Mouse (Mus musculus): ENCODE measurements around the gene Sstr3. TPM values are rescaled to one million over a fixed set of nuclear protein-coding genes. Genes with fewer than 3 reads are reported as not detected.

Gene Sstr3
- polyA plus RNA-seq, 1 experiment from 2014 or later: 0.02 TPM

DNA sequence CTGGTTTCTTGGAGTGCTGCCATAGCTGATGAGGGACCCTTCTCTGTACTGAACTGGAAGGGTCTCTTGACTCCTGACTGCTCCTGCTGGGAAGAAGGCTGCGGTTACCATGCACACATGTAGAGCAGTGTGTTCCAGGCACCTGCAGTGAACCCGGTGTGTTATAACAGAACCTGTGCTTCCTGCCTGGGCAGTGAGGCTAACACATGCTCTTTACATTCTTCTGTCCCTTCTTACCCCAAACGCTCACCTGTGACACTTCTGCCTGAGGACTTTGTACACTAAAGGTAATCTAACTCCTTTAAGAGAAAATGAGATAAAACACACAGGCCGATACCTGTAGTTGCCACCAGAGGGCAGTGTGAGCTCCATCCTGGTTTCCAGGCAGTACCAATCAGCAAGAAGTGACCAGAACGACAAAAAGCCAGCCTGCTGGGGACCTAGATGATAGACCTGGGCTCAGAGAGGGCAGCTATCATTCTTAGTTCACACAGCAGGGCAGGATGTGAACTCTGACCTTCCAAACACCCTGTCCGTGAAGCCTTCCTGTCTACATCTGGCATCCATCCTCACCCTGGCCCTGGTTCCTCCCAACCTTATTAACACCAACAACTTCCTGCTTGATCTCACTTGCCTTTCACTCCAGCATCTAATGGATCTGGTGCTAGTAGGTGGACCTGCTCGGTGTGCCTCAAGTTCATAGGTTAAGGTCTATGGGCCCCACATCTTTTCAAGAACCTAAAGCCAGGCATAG, 29.9 kb downstream of the Sstr3 start:
- H3K36me3 ChIP-seq (ENCODE audit: control insufficient read depth, insufficient read depth, low read length): no peaks in the 10 kb centered on the region
- H3K27ac ChIP-seq (replicated peaks): no peak overlapping the region
- no peaks in the 10 kb centered on the region for H3K27me3 ChIP-seq (ENCODE audit: control insufficient read depth, insufficient read depth, low read length)
- 24% methylated on average over 7 of the region's 7 CpGs for WGBS
- H3K9me3 ChIP-seq (ENCODE audit: control insufficient read depth, low read length): no peaks in the 10 kb centered on the region
- TF ChIP-seq CTCF (IDR thresholded peaks at IDR 0.05; ENCODE audit: low read depth): peak; percentile 96
- no peak for TF ChIP-seq EP300 (optimal IDR thresholded peaks at IDR 0.05)
- no peaks in the 10 kb centered on the region for H3K4me1 ChIP-seq (replicated peaks; ENCODE audit: control insufficient read depth, insufficient read depth)
- H3K9ac ChIP-seq (ENCODE audit: low read length): peak overlapping the region; percentile 28; the same call in 1 of the 2 replicates
- H3K4me3 ChIP-seq (ENCODE audit: low read depth, low read length): no peak overlapping the region
- ATAC-seq (ENCODE audit: low FRiP score, low TSS enrichment) (peak; percentile 53), DNase-seq (ENCODE audit: low spot score) (peak; percentile 84)
- H3K4me2 ChIP-seq (replicated peaks; ENCODE audit: low read depth): no peak overlapping the region

DNA sequence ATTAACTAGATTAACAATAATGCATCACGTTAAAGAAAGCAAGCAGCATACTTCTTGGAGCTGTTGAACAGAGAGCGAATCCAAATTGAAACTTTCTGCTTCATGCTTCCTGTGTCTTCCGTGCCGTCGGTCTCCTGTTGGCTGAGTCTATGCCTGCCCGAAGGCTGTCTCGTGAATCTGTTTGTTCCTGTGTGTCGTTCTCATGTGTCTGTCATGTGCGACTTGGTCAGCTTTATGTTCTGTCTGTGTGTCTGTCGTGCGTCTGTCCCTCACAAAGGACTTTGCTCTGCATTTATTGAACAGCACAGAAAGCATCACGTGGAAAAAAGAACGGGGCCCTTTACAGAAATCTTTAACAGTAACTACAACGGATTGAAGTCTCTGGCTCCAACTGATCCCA, 31.5 kb downstream of the Sstr3 start:
- no peak for DNase-seq (ENCODE audit: low spot score)
- no peaks in the 10 kb centered on the region for H3K9me3 ChIP-seq (ENCODE audit: control insufficient read depth, low read length)
- no peak overlapping the region for H3K9ac ChIP-seq (ENCODE audit: low read length)
- ATAC-seq (ENCODE audit: low FRiP score, low TSS enrichment): no peak
- no peak overlapping the region for H3K4me3 ChIP-seq (ENCODE audit: low read depth, low read length)
- H3K36me3 ChIP-seq (ENCODE audit: control insufficient read depth, insufficient read depth, low read length): no peaks in the 10 kb centered on the region
- no peak overlapping the region for H3K27ac ChIP-seq (replicated peaks)
- no peak for TF ChIP-seq CTCF (IDR thresholded peaks at IDR 0.05; ENCODE audit: low read depth)
- TF ChIP-seq EP300 (optimal IDR thresholded peaks at IDR 0.05): no peak
- no peak overlapping the region for H3K4me2 ChIP-seq (replicated peaks; ENCODE audit: low read depth)
- H3K27me3 ChIP-seq (ENCODE audit: control insufficient read depth, insufficient read depth, low read length): no peaks in the 10 kb centered on the region
- WGBS: 81% methylated on average over 14 of the region's 14 CpGs
- no peaks in the 10 kb centered on the region for H3K4me1 ChIP-seq (replicated peaks; ENCODE audit: control insufficient read depth, insufficient read depth)

DNA sequence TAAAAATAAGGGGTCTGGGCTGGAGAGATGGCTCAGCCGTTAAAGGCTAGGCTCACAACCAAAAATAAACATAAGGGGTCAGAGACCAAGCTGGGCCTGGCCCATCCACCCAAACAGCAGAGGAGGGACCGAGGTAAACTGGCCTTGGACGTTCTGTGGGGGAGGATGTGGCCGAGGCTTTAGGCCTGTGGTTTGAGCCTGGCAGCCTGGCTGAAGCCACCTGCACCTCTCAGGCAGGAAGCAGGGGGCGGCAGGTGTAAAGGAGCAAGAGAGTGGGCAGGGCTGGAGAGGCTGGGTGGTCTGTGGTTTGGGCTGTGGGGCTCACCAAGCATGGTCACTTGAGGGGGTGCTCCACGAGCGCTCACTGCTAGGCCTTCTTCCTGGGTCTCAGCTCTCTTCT, 32.5 kb downstream of the Sstr3 start:
- WGBS: 62% methylated on average over 7 of the region's 7 CpGs
- no peak for ATAC-seq (ENCODE audit: low FRiP score, low TSS enrichment)

DNA sequence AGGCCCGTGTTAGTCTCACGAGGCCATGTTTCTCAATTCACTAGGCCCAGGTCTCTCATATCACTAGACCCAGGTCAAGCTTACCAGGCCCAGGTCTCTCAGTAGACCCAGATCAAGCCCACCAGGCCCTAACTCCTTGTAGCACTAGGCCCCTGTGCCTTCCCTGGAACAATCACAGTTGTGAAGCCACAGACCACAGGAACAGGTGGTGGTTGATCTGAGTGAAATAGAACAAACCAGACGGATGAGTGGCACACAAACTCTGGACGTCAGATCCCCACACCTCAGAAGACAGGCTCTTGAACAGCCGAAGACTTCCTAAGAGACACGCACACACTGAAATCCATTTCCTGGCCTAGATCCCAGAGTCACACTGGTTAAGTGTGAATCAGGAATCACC, 33.7 kb downstream of the Sstr3 start:
- Histone ChIP-seq H3K4me2 (replicated peaks; ENCODE audit: low read depth) (no peak overlapping the region), H3K27ac (replicated peaks) (no peak overlapping the region), H3K9me3 (ENCODE audit: control insufficient read depth, low read length) (no peaks in the 10 kb centered on the region), H3K36me3 (ENCODE audit: control insufficient read depth, insufficient read depth, low read length) (no peaks in the 10 kb centered on the region), H3K27me3 (ENCODE audit: control insufficient read depth, insufficient read depth, low read length) (no peaks in the 10 kb centered on the region), H3K4me1 (replicated peaks; ENCODE audit: control insufficient read depth, insufficient read depth) (no peaks in the 10 kb centered on the region), H3K9ac (ENCODE audit: low read length) (no peak overlapping the region), H3K4me3 (ENCODE audit: low read depth, low read length) (no peak overlapping the region)
- ATAC-seq (ENCODE audit: low FRiP score, low TSS enrichment): no peak
- TF ChIP-seq CTCF (IDR thresholded peaks at IDR 0.05; ENCODE audit: low read depth): no peak
- TF ChIP-seq EP300 (optimal IDR thresholded peaks at IDR 0.05): no peak
- no peak for DNase-seq (ENCODE audit: low spot score)
- WGBS: 79% methylated on average over 6 of the region's 6 CpGs

More for the DNA sequence above, 32.5 kb downstream of the Sstr3 start:
- DNase-seq (ENCODE audit: low spot score): no peak
- H3K27me3 ChIP-seq (ENCODE audit: control insufficient read depth, insufficient read depth, low read length): no peaks in the 10 kb centered on the region
- TF ChIP-seq EP300 (optimal IDR thresholded peaks at IDR 0.05): no peak
- no peak overlapping the region for H3K27ac ChIP-seq (replicated peaks)
- H3K9me3 ChIP-seq (ENCODE audit: control insufficient read depth, low read length): no peaks in the 10 kb centered on the region
- no peaks in the 10 kb centered on the region for H3K4me1 ChIP-seq (replicated peaks; ENCODE audit: control insufficient read depth, insufficient read depth)
- no peaks in the 10 kb centered on the region for H3K36me3 ChIP-seq (ENCODE audit: control insufficient read depth, insufficient read depth, low read length)
- no peak overlapping the region for H3K9ac ChIP-seq (ENCODE audit: low read length)
- H3K4me3 ChIP-seq (ENCODE audit: low read depth, low read length): no peak overlapping the region
- H3K4me2 ChIP-seq (replicated peaks; ENCODE audit: low read depth): no peak overlapping the region

DNA sequence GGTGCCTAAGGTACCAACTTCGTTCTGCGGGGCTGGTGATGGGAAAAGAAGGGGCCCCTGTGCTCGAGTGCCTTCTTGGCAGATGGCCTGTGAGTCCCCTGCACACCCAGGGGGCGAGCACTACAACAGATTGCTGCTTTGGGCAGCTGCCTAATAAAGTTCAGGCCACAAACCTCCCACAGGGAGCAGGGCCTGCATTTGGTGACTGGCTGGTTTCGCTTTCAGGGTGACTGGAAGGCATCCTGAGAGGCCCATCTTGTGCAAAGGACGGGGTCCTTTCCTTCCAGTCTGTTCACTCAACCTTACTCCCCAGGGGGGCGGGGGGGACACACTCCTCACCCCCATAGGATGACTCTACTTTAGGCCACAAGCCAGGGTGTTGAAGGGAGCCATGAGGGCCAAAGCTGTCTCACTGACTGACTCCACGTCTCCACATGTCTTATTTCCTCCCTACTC, 34.3 kb downstream of the Sstr3 start:
- Histone ChIP-seq H3K4me3 (ENCODE audit: low read depth, low read length) (no peak overlapping the region), H3K36me3 (ENCODE audit: control insufficient read depth, insufficient read depth, low read length) (no peaks in the 10 kb centered on the region), H3K9ac (ENCODE audit: low read length) (no peak overlapping the region), H3K4me2 (replicated peaks; ENCODE audit: low read depth) (no peak overlapping the region), H3K9me3 (ENCODE audit: control insufficient read depth, low read length) (no peaks in the 10 kb centered on the region), H3K27me3 (ENCODE audit: control insufficient read depth, insufficient read depth, low read length) (no peaks in the 10 kb centered on the region), H3K4me1 (replicated peaks; ENCODE audit: control insufficient read depth, insufficient read depth) (no peaks in the 10 kb centered on the region), H3K27ac (replicated peaks) (no peak overlapping the region)
- 65% methylated on average over 8 of the region's 8 CpGs for WGBS
- DNase-seq (ENCODE audit: low spot score) (no peak), ATAC-seq (ENCODE audit: low FRiP score, low TSS enrichment) (no peak)
- TF ChIP-seq CTCF (IDR thresholded peaks at IDR 0.05; ENCODE audit: low read depth) (no peak), EP300 (optimal IDR thresholded peaks at IDR 0.05) (no peak)

- no peak overlapping the region for H3K4me3 ChIP-seq (ENCODE audit: low read depth, low read length)
- ATAC-seq (ENCODE audit: low FRiP score, low TSS enrichment) (no peak), DNase-seq (ENCODE audit: low spot score) (no peak)
- H3K9ac ChIP-seq (ENCODE audit: low read length): no peak overlapping the region
- H3K4me1 ChIP-seq (replicated peaks; ENCODE audit: control insufficient read depth, insufficient read depth): no peaks in the 10 kb centered on the region
- H3K4me2 ChIP-seq (replicated peaks; ENCODE audit: low read depth): no peak overlapping the region
- H3K27me3 ChIP-seq (ENCODE audit: control insufficient read depth, insufficient read depth, low read length): no peaks in the 10 kb centered on the region
- H3K27ac ChIP-seq (replicated peaks): no peak overlapping the region
- no peak for TF ChIP-seq EP300 (optimal IDR thresholded peaks at IDR 0.05)
- no peak for TF ChIP-seq CTCF (IDR thresholded peaks at IDR 0.05; ENCODE audit: low read depth)
- H3K36me3 ChIP-seq (ENCODE audit: control insufficient read depth, insufficient read depth, low read length): no peaks in the 10 kb centered on the region
- H3K9me3 ChIP-seq (ENCODE audit: control insufficient read depth, low read length): no peaks in the 10 kb centered on the region
- WGBS: 53% methylated on average over 12 of the region's 12 CpGs
Measured at GRCm38 (mm10) chr15:78509297-78509899, 35.1 kb downstream of the Sstr3 start.
